In genomic region chr6:85620826-85621225, GRCm38 (mm10) we compare ENCODE assay signal across 18 mouse cellular contexts. TPM values are rescaled to one million over a fixed set of nuclear protein-coding genes. Genes with fewer than 3 reads are reported as not detected.
DNase-seq lines count a peak whose midpoint lies in the region; TF ChIP-seq lines count a peak whose summit lies in the region.
"Had no signal": no experiment of that assay in that cellular context is flagged by ENCODE, and none has a peak within 500 bp of the region (broad histone marks: within the 10 kb centered on the region; RNA-seq: fewer than 3 reads in every experiment).

No protein-coding gene starts in this region.

- H3K36me3 ChIP-seq in testis, adult 2 months (ENCODE audit: control insufficient read depth, insufficient read depth, low read length) = peaks cover 10% of the 10 kb centered on the region

- no peak for TF ChIP-seq CTCF in testis, adult 2 months (IDR thresholded peaks at IDR 0.05; ENCODE audit: control insufficient read depth, insufficient read depth, insufficient replicate concordance, low read depth, low read length)
- TF ChIP-seq CTCF in cerebellum, adult 2 months (IDR thresholded peaks at IDR 0.05; ENCODE audit: borderline replicate concordance, insufficient read depth, low read depth, low read length) = no peak

- DNase-seq in testis, postnatal 10 days (ENCODE audit: low spot score) = no peak
- peak; percentile 27 to 75 for DNase-seq in cerebellum, adult 2 months
- DNase-seq in cerebellum, postnatal 10 days = peak; percentile 3 to 15
- DNase-seq in adrenal gland, adult (ENCODE audit: inconsistent age in 2 of 2, low spot score in 1 of 2) = no peak
- no peak for DNase-seq in embryo, embryonic 9.5 days (ENCODE audit: extremely low spot score)
- DNase-seq in ovary, postnatal 36 days (ENCODE audit: low spot score) = no peak
- DNase-seq: adrenal gland, adult 2 months; adrenal gland, postnatal 25 days; embryo, embryonic 11 days; gastrocnemius, postnatal 36 days; heart, adult 11 months; heart, postnatal 10 days; heart, postnatal 4 days had no signal

- no peak for TF ChIP-seq POLR2A in testis, adult 2 months (IDR thresholded peaks at IDR 0.05; ENCODE audit: control insufficient read depth, low read depth, low read length)
- no peak for TF ChIP-seq POLR2A in cerebellum, adult 2 months (IDR thresholded peaks at IDR 0.05; ENCODE audit: borderline replicate concordance, insufficient read depth, low read length)

- 28% methylated on average over 4 of the region's 4 CpGs for WGBS in cerebellum, adult 2 months

- H3K27ac ChIP-seq in testis, adult 2 months (ENCODE audit: control insufficient read depth, insufficient read depth, low read depth, low read length) = peak overlapping the region; percentile 67
- peak overlapping the region; percentile 40; the same call in 1 of the 2 replicates for H3K27ac ChIP-seq in cerebellum, adult 2 months (ENCODE audit: insufficient read depth, low read length)
- H3K27ac ChIP-seq: embryonic facial prominence, embryonic 12.5 days; forebrain, embryonic 15.5 days; heart, embryonic 10.5 days; hindbrain, embryonic 12.5 days had no signal

- no peaks in the 10 kb centered on the region for H3K27me3 ChIP-seq in testis, adult 2 months (ENCODE audit: control insufficient read depth, insufficient read depth, low read length)
- no peaks in the 10 kb centered on the region for H3K27me3 ChIP-seq in cerebellum, adult 2 months (ENCODE audit: control insufficient read depth, insufficient read depth, low read length)
- H3K27me3 ChIP-seq: embryonic facial prominence, embryonic 12.5 days; forebrain, embryonic 15.5 days; hindbrain, embryonic 12.5 days had no signal

- H3K4me1 ChIP-seq in testis, adult 2 months (ENCODE audit: control insufficient read depth, insufficient read depth, low read length) = peaks cover 2% of the 10 kb centered on the region; the same call in 1 of the 2 replicates
- peaks cover 21% of the 10 kb centered on the region; the same call in 1 of the 2 replicates for H3K4me1 ChIP-seq in cerebellum, adult 2 months (ENCODE audit: control insufficient read depth, insufficient read depth, low read length)
- H3K4me1 ChIP-seq: embryonic facial prominence, embryonic 12.5 days; forebrain, embryonic 15.5 days; heart, embryonic 10.5 days; hindbrain, embryonic 12.5 days had no signal

- H3K4me3 ChIP-seq in testis, adult 2 months (ENCODE audit: control insufficient read depth, low read depth, low read length) = peak overlapping the region; percentile 64; the same call in 1 of the 2 replicates
- H3K4me3 ChIP-seq in cerebellum, adult 2 months (replicated peaks; ENCODE audit: insufficient read depth, low read depth, low read length) = no peak overlapping the region
- H3K4me3 ChIP-seq: embryonic facial prominence, embryonic 12.5 days; forebrain, embryonic 15.5 days; heart, embryonic 10.5 days; hindbrain, embryonic 12.5 days had no signal

RNA-seq across cellular contexts. Expression of gene Alms1, which starts 33.5 kb away (rescaled TPM):
- 11.6 and 13.5 TPM in 2 replicates for polyA plus RNA-seq in testis, adult 2 months (2012; rRNA removed)
- polyA plus RNA-seq in cerebellum, adult 2 months (2012; rRNA removed) = 14.1 and 14.9 TPM in 2 replicates

Comparison
In these comparisons a context has a peak if more than half of its experiments do, and no peak if none do; other contexts are left out.
1. DNase-seq: peak in cerebellum, adult 2 months (2 of 2) and cerebellum, postnatal 10 days (2 of 2); none in testis, postnatal 10 days (single experiment), adrenal gland, adult (0 of 2), embryo, embryonic 9.5 days (single experiment) and ovary, postnatal 36 days (single experiment).